In the genomic region with DNA sequence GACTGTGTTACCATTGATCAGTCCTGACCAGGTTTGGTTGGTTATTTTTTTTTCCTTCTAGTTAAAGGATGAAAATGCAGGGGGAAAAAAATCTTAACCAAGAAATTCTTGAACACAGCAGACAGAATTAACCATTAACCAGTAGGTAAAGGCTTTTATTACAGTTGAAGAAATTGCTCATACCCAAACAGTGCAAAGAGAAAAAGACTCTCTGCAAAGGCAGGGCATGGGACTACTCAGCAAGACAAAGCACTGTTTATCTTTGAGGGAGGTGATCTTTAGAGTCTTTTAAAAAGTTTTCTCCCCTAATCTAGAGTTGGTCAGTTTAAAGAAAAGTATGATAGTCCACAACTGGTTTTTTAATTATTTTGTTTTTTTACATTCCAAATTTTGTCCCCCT, we compare ENCODE assay signal across 28 mouse cellular contexts.
"Had no signal": no experiment of that assay in that cellular context is flagged by ENCODE, and none has a peak within 500 bp of the region (broad histone marks: within the 10 kb centered on the region; RNA-seq: fewer than 3 reads in every experiment).

No protein-coding gene starts in this region.

- H3K36me3 ChIP-seq: embryonic facial prominence, embryonic 10.5 days; embryonic facial prominence, embryonic 12.5 days; embryonic facial prominence, embryonic 13.5 days; embryonic facial prominence, embryonic 15.5 days; forebrain, embryonic 10.5 days; forebrain, embryonic 12.5 days; forebrain, embryonic 15.5 days had no signal

- H3K27me3 ChIP-seq: embryonic facial prominence, embryonic 12.5 days; embryonic facial prominence, embryonic 13.5 days; embryonic facial prominence, embryonic 15.5 days; forebrain, embryonic 12.5 days; forebrain, embryonic 13.5 days; forebrain, embryonic 15.5 days had no signal

- H3K9me3 ChIP-seq: embryonic facial prominence, embryonic 10.5 days; embryonic facial prominence, embryonic 12.5 days; embryonic facial prominence, embryonic 13.5 days; embryonic facial prominence, embryonic 15.5 days; forebrain, embryonic 10.5 days; forebrain, embryonic 12.5 days; forebrain, embryonic 13.5 days; forebrain, embryonic 15.5 days had no signal

- DNase-seq: cerebellum, adult 2 months; cerebellum, adult 8-10 months; cerebellum, adult 9-10 months; cerebellum, adult 9-11 months; cerebellum, postnatal 10 days; cerebellum, postnatal 14 days; cerebellum, postnatal 25 days; cerebellum, postnatal 36 days; embryo, embryonic 11 days; forebrain, postnatal 0 days; gastrocnemius, adult 2 months; gastrocnemius, postnatal 10 days; gastrocnemius, postnatal 14 days; gastrocnemius, postnatal 25 days; gastrocnemius, postnatal 36 days; heart, adult 11 months; heart, adult 18-20 months had no signal

- H3K4me3 ChIP-seq: embryonic facial prominence, embryonic 10.5 days; embryonic facial prominence, embryonic 12.5 days; embryonic facial prominence, embryonic 13.5 days; embryonic facial prominence, embryonic 15.5 days; erythroblast, embryonic 14.5 days; forebrain, embryonic 10.5 days; forebrain, embryonic 12.5 days; forebrain, embryonic 13.5 days; forebrain, embryonic 15.5 days; gastrocnemius, adult 2 months had no signal

- ATAC-seq: forebrain, embryonic 13.5 days; forebrain, embryonic 14.5 days; forebrain, embryonic 15.5 days; forebrain, embryonic 16.5 days; forebrain, postnatal 0 days had no signal

- H3K4me1 ChIP-seq: embryonic facial prominence, embryonic 10.5 days; embryonic facial prominence, embryonic 12.5 days; embryonic facial prominence, embryonic 13.5 days; embryonic facial prominence, embryonic 15.5 days; forebrain, embryonic 10.5 days; forebrain, embryonic 12.5 days; forebrain, embryonic 13.5 days; forebrain, embryonic 15.5 days had no signal

- H3K27ac ChIP-seq: embryonic facial prominence, embryonic 10.5 days; embryonic facial prominence, embryonic 12.5 days; embryonic facial prominence, embryonic 13.5 days; embryonic facial prominence, embryonic 15.5 days; forebrain, embryonic 10.5 days; forebrain, embryonic 12.5 days; forebrain, embryonic 13.5 days; forebrain, embryonic 15.5 days; gastrocnemius, adult 2 months had no signal

- H3K9ac ChIP-seq: embryonic facial prominence, embryonic 12.5 days; embryonic facial prominence, embryonic 13.5 days; embryonic facial prominence, embryonic 15.5 days; forebrain, embryonic 12.5 days; forebrain, embryonic 13.5 days; forebrain, embryonic 15.5 days; forebrain, postnatal 0 days had no signal

- H3K4me2 ChIP-seq: embryonic facial prominence, embryonic 12.5 days; embryonic facial prominence, embryonic 13.5 days; embryonic facial prominence, embryonic 15.5 days; forebrain, embryonic 12.5 days; forebrain, embryonic 13.5 days; forebrain, embryonic 15.5 days had no signal
